Mouse (Mus musculus) ES-E14 (cell line): Measurements from ENCODE around the gene Hipk2.

Source experiments
- CHD2 ChIP-seq: IDR thresholded peaks from 2 replicates; pipeline ENCODE4 v1.6.1; 2014; ENCODE audit warnings: mild to moderate bottlenecking, low read depth, low read length, inconsistent platforms
- HCFC1 ChIP-seq: IDR thresholded peaks from 2 replicates; pipeline ENCODE4 v1.6.1; 2012; ENCODE audit warnings: low read length, inconsistent platforms, borderline replicate concordance; ENCODE audit not compliant: insufficient read depth
- ZC3H11A ChIP-seq: IDR thresholded peaks from 2 replicates; pipeline ENCODE4 v1.6.1; 2012; ENCODE audit warnings: low read depth, mild to moderate bottlenecking, inconsistent platforms, low read length, borderline replicate concordance
- ZNF384 ChIP-seq: IDR thresholded peaks from 2 replicates; pipeline ENCODE4 v1.6.1; 2012; ENCODE audit warnings: low read depth, low read length, inconsistent platforms

DNA sequence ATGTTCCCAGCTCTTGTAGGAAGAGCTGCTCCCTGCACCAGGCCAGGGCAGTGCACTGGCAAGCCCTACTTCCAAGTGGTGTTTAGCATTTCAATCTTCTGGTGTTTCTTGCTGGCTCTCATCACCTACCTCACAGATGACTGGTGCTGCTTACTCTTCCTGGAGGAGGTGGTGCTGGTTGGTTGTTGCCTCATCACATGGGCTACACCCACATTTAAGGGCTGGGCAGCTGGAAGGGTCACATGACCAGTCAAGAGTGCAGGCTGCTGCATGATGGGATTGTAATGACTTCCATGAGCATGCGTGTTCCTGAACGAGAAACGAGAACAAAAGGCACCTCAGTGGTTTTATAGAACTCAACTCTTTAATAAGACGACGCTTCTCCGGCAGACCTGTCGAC, 157.3 kb downstream of the Hipk2 start:
- TF ChIP-seq CHD2 (no peak), ZNF384 (no peak), HCFC1 (no peak), ZC3H11A (no peak)
